Mouse (Mus musculus) A20 (cell line): ENCODE measurements around the gene Akap2.
A peak's percentile ranks its signal among the peaks of the same experiment; 100 is the strongest.

Experiments
- DNase-seq: peaks from one replicate; pipeline ENCODE4 v3.0.0-alpha.2; 2011; ENCODE audit warnings: low read depth, low spot score

Akap2 gene

GRCm38 (mm10) chr4:57794547-57794946 lies 77.1 kb downstream of the Akap2 start:
- no peak for DNase-seq

- DNase-seq: no peak
Measured at GRCm38 (mm10) chr4:57797548-57798285, 80.3 kb downstream of the Akap2 start.

- no peak for DNase-seq
Measured at GRCm38 (mm10) chr4:57798286-57799018, 81.0 kb downstream of the Akap2 start.

DNA sequence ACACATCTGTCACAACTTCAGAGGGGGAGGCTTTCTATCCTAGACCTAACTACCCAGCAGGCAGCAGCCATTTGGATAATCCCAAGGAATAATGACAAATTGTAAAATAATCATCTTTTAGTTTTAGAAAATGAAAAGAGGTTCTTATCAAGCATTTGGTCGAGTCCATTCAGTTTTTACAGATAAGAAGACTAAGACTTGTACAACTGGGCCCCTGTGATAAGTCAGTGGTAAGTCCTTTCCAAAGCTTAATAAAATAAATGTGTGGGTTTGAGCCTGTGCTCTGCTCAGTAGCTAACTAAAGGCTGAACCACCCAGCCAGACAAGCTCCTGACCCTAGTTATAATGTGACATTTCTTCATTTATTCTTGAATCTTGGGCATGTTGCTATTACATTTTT lies 81.8 kb downstream of the Akap2 start:
- DNase-seq: no peak

DNA sequence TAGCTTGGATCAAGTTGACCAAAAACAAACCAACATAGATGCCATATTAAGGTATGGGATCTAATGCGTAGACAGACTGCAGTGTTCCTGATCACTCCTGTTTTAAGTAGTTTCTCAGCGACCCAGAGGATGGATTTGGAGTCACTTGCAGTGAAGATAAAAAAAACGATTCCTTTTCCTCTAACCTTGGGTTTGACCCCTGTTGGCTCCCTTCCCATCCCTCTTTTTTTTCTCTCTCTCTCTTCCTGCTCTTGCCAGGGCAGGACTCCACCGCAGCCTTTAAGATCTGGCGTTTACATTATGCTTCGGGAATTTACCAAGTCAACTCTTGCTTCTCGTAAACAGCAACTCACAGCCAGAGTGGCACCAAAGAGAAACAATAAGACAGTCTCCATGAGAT lies 83.8 kb downstream of the Akap2 start:
- no peak for DNase-seq

DNA sequence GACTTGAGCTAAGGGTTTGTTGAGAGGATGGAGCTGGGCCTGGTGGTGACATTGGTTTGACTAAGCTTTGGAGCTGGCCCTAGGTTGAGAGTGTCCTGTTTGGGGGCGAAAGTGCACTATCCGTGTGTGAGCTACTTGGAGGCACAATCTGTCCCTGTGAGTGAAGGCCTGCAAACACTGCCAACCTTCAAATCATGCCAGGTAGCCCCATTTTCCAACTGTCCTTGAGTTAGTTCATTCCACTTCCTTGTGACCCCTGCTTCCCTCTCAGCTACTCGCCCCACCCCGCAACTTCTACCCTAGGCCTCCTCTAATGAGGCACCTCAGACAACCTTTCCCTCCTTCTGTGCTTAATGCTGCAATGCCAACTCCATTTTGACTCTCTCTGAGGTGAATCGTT lies 84.5 kb downstream of the Akap2 start:
- no peak for DNase-seq

DNA sequence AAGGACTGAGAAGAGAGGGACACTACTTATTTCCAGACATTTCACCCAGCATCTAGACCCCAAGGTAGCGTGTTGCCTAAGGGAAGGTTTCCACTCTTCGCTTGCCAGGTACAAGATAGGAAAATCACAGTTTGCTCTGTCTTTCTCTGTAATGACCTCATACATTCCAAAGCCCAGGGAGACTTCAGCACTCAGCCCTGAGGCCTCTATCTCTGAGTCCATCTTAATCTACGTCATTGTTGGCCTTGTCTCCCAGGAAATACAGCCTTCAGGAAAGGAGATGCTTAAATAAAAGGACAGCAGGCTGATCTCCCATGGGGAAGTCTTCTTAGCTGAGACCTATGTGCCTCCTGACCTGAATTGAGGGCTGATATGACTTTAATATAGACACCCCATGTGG lies 85.0 kb downstream of the Akap2 start:
- DNase-seq: no peak

- DNase-seq: no peak
Measured at GRCm38 (mm10) chr4:57804902-57805301, 87.4 kb downstream of the Akap2 start.

- no peak for DNase-seq
Measured at GRCm38 (mm10) chr4:57809449-57809848, 92.0 kb downstream of the Akap2 start.

DNA sequence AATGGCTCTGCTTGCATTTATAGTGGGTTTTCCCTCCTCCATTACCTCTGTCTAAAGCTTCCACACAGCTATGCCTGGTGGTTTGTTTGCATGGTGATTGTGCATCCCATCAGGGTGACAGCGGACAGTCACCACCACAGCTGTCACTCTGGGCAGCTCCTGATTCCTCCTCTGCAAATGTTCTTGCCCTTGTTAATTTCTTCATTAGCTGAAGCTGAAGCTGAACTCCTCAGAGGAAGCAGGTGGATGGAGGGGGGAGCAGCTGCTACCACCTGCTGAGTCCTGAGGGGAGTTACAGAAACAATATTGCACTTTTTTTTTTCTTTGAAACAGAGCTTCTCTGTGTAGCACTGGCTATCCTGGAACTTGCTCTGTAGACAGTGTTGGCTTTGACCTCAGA lies 94.6 kb downstream of the Akap2 start:
- peak; percentile 83 for DNase-seq

DNA sequence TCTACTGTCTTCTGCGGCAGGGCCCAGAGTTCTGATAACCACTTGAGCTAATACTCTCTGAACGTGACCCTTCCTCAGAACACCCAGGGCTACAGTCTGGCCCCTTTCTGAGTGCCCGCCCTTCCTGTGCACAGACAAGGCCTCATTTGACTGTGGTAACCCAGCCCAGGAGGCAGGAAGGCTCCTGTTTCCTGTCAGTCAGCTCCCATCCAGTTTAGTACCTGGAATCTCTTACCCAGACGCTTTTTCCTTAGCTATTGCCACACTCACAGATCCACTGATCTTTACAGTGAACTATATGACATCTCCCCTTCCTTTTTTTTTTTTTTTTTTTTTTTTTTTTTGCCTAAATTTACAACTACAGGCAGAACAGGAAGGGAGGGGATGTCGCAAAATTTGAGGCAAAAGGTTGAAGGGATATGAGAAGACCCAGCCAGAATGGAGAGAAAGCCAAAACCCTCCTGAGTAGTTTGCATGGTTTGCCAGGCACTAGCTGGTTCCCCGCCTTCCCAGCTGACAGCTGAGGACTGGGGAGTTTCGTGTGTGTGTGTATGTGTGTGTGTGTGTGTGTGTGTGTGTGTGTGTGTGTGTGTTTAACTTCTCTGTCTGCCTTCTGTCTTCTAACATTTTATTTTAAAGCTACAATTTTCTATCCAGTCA lies 95.6 kb downstream of the Akap2 start:
- peak; percentile 73 for DNase-seq

DNA sequence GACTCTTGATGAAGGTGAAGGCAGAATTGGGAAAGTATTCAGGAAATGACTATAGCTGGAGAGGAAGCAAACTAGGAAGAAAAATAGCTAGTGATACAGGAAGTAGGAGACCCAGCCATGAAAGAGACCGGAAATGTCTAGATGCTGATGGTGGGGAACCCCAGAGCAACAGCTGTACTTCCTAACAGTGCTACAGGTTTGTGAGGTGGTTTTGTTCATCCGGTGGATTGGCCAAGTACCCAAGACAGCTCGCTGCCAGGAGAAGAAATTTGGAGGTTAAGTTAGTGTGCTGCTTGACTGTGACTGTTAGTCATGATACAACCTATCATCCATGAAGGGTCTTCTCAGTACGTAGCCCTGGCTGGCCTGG lies 96.1 kb downstream of the Akap2 start:
- DNase-seq: peak; percentile 84

DNA sequence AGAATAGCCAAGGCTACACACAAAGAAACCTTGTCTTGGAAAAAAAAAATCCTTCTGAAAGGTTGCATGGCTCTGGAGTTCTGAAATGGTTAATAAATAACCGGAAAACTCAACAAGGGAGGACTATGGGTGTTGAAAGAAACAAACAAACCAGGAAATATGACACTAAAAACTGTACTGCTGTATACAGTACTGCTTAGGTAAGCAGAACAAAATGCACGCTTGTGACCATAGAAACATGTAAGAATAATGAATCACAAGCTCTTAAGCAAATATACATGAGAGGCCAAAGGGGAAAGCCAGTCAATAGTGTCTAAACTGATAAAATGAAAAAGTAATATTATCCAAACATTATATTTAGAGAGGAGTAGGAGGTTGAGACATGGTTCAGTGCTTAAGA lies 97.9 kb downstream of the Akap2 start:
- DNase-seq: no peak

- no peak for DNase-seq
Measured at GRCm38 (mm10) chr4:57816146-57816545, 98.7 kb downstream of the Akap2 start.

- no peak for DNase-seq
Measured at GRCm38 (mm10) chr4:57820839-57821374, 103.5 kb downstream of the Akap2 start.

GRCm38 (mm10) chr4:57821556-57822356 lies 104.3 kb downstream of the Akap2 start:
- DNase-seq: no peak

DNA sequence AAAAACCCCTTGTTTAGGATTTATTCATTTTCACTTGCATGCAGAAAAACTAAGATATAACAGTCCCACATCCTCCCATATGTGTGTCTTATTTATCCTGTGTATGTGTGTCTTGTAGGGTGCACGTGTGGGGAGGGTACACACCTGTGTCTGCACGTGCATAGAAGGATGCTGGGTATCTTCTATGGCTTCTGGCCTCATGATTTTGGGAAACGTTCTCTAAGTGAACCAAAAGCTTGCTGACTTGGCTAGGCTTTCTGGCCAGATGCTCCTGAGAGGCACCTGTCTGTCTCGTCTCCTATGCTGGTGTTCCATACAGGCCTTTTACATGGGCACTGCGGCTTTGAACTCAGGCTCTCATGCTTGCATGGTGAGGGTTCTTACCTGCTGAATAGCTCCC lies 105.2 kb downstream of the Akap2 start:
- no peak for DNase-seq

- DNase-seq: no peak
Measured at GRCm38 (mm10) chr4:57824626-57825240, 107.3 kb downstream of the Akap2 start.

- DNase-seq: no peak
Measured at GRCm38 (mm10) chr4:57826272-57826671, 108.8 kb downstream of the Akap2 start.

DNA sequence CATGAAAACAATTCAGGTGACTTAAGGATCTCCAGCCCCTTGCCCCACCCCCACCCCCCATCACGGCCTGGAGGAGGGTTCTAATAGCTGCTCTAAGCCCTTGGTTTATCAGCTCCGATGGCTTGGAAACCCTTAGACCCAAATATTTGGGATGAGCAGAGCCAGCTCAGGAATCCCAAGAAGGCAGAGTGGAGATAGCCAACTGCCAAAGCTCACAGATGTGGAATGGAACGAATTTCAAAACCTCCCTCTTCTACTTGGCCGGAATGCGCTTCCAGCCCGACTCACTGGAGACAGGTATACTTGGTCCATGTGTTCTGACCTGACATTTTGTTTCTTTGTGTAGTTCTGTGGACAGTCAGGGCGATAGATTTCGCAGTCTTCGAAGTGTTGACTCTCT lies 111.7 kb downstream of the Akap2 start:
- DNase-seq: no peak

- DNase-seq: no peak
Measured at GRCm38 (mm10) chr4:57829740-57830139, 112.3 kb downstream of the Akap2 start.
